Mouse (Mus musculus) ES-Bruce4 (cell line): ENCODE measurements around the gene Pisd. TPM values are rescaled to one million over a fixed set of nuclear protein-coding genes. Genes with fewer than 3 reads are reported as not detected.
"Not testable (repeated sequence)": the region's sequence is repeated elsewhere in the genome, so short reads cannot be mapped to it uniquely, and the experiment has no call there.

Source experiments
- H3K27ac ChIP-seq: 2 replicates; pipeline ENCODE4 v1.5.1; 2012; ENCODE audit warnings: low read length, inconsistent platforms; ENCODE audit not compliant: insufficient read depth
- H3K27me3 ChIP-seq: 2 replicates; pipeline ENCODE4 v1.6.1; 2012; ENCODE audit warnings: mild to moderate bottlenecking, low read length, inconsistent platforms; ENCODE audit not compliant: control insufficient read depth, poor library complexity, insufficient read depth, severe bottlenecking
- H3K36me3 ChIP-seq: 2 replicates; pipeline ENCODE4 v1.6.1; 2012; ENCODE audit warnings: inconsistent platforms, mild to moderate bottlenecking, low read length, moderate library complexity; ENCODE audit not compliant: control insufficient read depth, poor library complexity, insufficient read depth, severe bottlenecking
- H3K4me1 ChIP-seq: one replicate; pipeline ENCODE4 v1.8.1; 2011; ENCODE audit warnings: low read length; ENCODE audit not compliant: control insufficient read depth, insufficient read depth
- H3K4me3 ChIP-seq: 2 replicates; pipeline ENCODE4 v1.5.1; 2011; ENCODE audit warnings: low read depth, mild to moderate bottlenecking, low read length
- H3K9ac ChIP-seq: 2 replicates; pipeline ENCODE4 v1.6.1; 2012; ENCODE audit warnings: low read depth, mild to moderate bottlenecking, inconsistent platforms; ENCODE audit not compliant: poor library complexity, severe bottlenecking
- H3K9me3 ChIP-seq: replicated peaks from 2 replicates; pipeline ENCODE4 v1.6.1; 2012; ENCODE audit warnings: mild to moderate bottlenecking, low read length, inconsistent platforms; ENCODE audit not compliant: control insufficient read depth, poor library complexity, insufficient read depth, severe bottlenecking
- CTCF ChIP-seq: IDR thresholded peaks from one replicate; pipeline ENCODE4 v1.8.1; 2011; ENCODE audit warnings: low read depth, low read length
- EP300 ChIP-seq: IDR thresholded peaks from 2 replicates; pipeline ENCODE4 v1.6.1; 2011; ENCODE audit warnings: low read depth, low read length; ENCODE audit not compliant: insufficient read depth
- POLR2A ChIP-seq: IDR thresholded peaks from one replicate; pipeline ENCODE4 v1.8.1; 2011; ENCODE audit warnings: low read length; ENCODE audit not compliant: insufficient read depth
- polyA plus RNA-seq: library from polyadenylated mRNA; stranded (reverse); fragments of >200 nt; gene quantifications from 2 replicates; pipeline ENCODE4 v1.2.4, GENCODE M21; 2011; ENCODE audit warnings: low read depth; ENCODE audit not compliant: missing spikeins, insufficient read depth, insufficient read length

The Pisd gene
- polyA plus RNA-seq, 1 experiment = 59.0 TPM

GRCm38 (mm10) chr5:32767636-32768373 lies 17.6 kb downstream of the Pisd start:
- H3K4me1 ChIP-seq = no peaks in the 10 kb centered on the region
- no peaks in the 10 kb centered on the region for H3K27me3 ChIP-seq
- H3K4me3 ChIP-seq = no peak overlapping the region
- TF ChIP-seq POLR2A = no peak
- no peak for TF ChIP-seq CTCF
- no peak for TF ChIP-seq EP300
- 0 out of 2 replicates have a peak overlapping the region, but pooled peaks have one; percentile 11 for H3K9ac ChIP-seq
- no peak overlapping the region for H3K27ac ChIP-seq
- no peaks in the 10 kb centered on the region; the same call in 1 of the 2 replicates for H3K9me3 ChIP-seq
- peaks cover 26% of the 10 kb centered on the region for H3K36me3 ChIP-seq

GRCm38 (mm10) chr5:32767004-32767403 lies 18.4 kb downstream of the Pisd start:
- Histone ChIP-seq H3K9ac (no peak overlapping the region), H3K36me3 (peaks cover 22% of the 10 kb centered on the region), H3K27ac (no peak overlapping the region), H3K9me3 (no peaks in the 10 kb centered on the region), H3K4me3 (no peak overlapping the region), H3K4me1 (no peaks in the 10 kb centered on the region), H3K27me3 (no peaks in the 10 kb centered on the region)
- TF ChIP-seq POLR2A = no peak
- no peak for TF ChIP-seq CTCF
- TF ChIP-seq EP300 = no peak

- Histone ChIP-seq H3K9me3 (no peaks in the 10 kb centered on the region), H3K36me3 (peaks cover 9% of the 10 kb centered on the region; the same call in 1 of the 2 replicates), H3K27ac (no peak overlapping the region), H3K4me3 (no peak overlapping the region), H3K9ac (no peak overlapping the region), H3K27me3 (no peaks in the 10 kb centered on the region), H3K4me1 (no peaks in the 10 kb centered on the region)
- no peak for TF ChIP-seq EP300
- no peak for TF ChIP-seq POLR2A
- TF ChIP-seq CTCF = no peak
These were observed 23.8 kb downstream of the Pisd start for GRCm38 (mm10) chr5:32761566-32762140.

GRCm38 (mm10) chr5:32760787-32761186 lies 24.7 kb downstream of the Pisd start:
- Histone ChIP-seq H3K4me3 (no peak overlapping the region; the same call in 1 of the 2 replicates), H3K27me3 (no peaks in the 10 kb centered on the region), H3K36me3 (peaks cover 9% of the 10 kb centered on the region; the same call in 1 of the 2 replicates), H3K9me3 (no peaks in the 10 kb centered on the region), H3K27ac (peak overlapping the region; percentile 90), H3K4me1 (no peaks in the 10 kb centered on the region), H3K9ac (peak overlapping the region; percentile 66)
- no peak for TF ChIP-seq POLR2A
- no peak for TF ChIP-seq CTCF
- no peak for TF ChIP-seq EP300

- H3K36me3 ChIP-seq, H3K4me1 ChIP-seq: not testable (repeated sequence)
These were observed 25.1 kb downstream of the Pisd start for GRCm38 (mm10) chr5:32760352-32760751.

GRCm38 (mm10) chr5:32759662-32760061 lies 25.8 kb downstream of the Pisd start:
- Histone ChIP-seq H3K27me3 (no peaks in the 10 kb centered on the region), H3K4me1 (no peaks in the 10 kb centered on the region), H3K9me3 (no peaks in the 10 kb centered on the region), H3K9ac (no peak overlapping the region), H3K27ac (peak overlapping the region; percentile 57; the same call in 1 of the 2 replicates), H3K36me3 (peaks cover 9% of the 10 kb centered on the region; the same call in 1 of the 2 replicates), H3K4me3 (no peak overlapping the region)
- no peak for TF ChIP-seq POLR2A
- no peak for TF ChIP-seq CTCF
- no peak for TF ChIP-seq EP300

More at GRCm38 (mm10) chr5:32760352-32760751, 25.1 kb downstream of the Pisd start:
- Histone ChIP-seq H3K4me3 (peak overlapping the region; percentile 67), H3K9ac (peak overlapping the region; percentile 66), H3K27ac (peak overlapping the region; percentile 90)
- H3K9me3 ChIP-seq, H3K27me3 ChIP-seq: not testable (repeated sequence)
